Mouse (Mus musculus) liver, embryonic 14.5 days (tissue): Measurements from ENCODE around the gene Banp. TPM values are rescaled to one million over a fixed set of nuclear protein-coding genes. Genes with fewer than 3 reads are reported as not detected.

ENCODE experiments used
- ATAC-seq: fragments of 200-750 bp; cut with Nextera tagmentation; 2 replicates; pipeline ENCODE4 v1.8.0; 2017; ENCODE audit warnings: moderate number of reproducible peaks, mild to moderate bottlenecking, moderate library complexity; ENCODE audit not compliant: insufficient read depth
- DNase-seq, 3 experiments: peaks; one replicate each; pipeline ENCODE4 v3.0.0-alpha.2; 2012 to 2013; ENCODE audit warnings: low read depth in 3 of 3, low spot score in 3 of 3
- H3K27ac ChIP-seq: fragments of 300-500 bp; sonication (generic); 2 replicates; pipeline ENCODE4 v1.5.1; 2014; ENCODE audit warnings: moderate library complexity, mild to moderate bottlenecking, control low read depth, inconsistent platforms
- H3K27me3 ChIP-seq: fragments of 300-500 bp; sonication (generic); 2 replicates; pipeline ENCODE4 v1.6.1; 2014; ENCODE audit warnings: mild to moderate bottlenecking, low read length, moderate library complexity; ENCODE audit not compliant: control insufficient read depth, insufficient read depth
- H3K36me3 ChIP-seq: fragments of 300-500 bp; sonication (generic); replicated peaks from 2 replicates; pipeline ENCODE4 v1.6.1; 2014; ENCODE audit warnings: low read depth; ENCODE audit not compliant: control insufficient read depth, insufficient read depth
- H3K4me1 ChIP-seq, 2 experiments: fragments of 200-500 bp in 1 of 2; fragments of 300-500 bp in 1 of 2; sonication (generic) in 1 of 2; replicated peaks; 2 replicates each; pipeline ENCODE4 v1.6.1; 2012 to 2014; ENCODE audit warnings: antibody characterized with exemption in 1 of 2, inconsistent platforms in 1 of 2, low read length in 1 of 2; ENCODE audit not compliant: control insufficient read depth in 2 of 2, insufficient read depth in 2 of 2
- H3K4me2 ChIP-seq: fragments of 300-500 bp; sonication (generic); 2 replicates; pipeline ENCODE4 v1.6.1; 2014; ENCODE audit warnings: low read depth, mild to moderate bottlenecking, control low read depth, moderate library complexity
- H3K4me3 ChIP-seq, 2 experiments: fragments of 200-500 bp in 1 of 2; fragments of 300-500 bp in 1 of 2; sonication (generic) in 1 of 2; 2 replicates each; pipeline ENCODE4 v1.5.1; 2012 to 2014; ENCODE audit warnings: low read depth in 2 of 2, low read length in 2 of 2, mild to moderate bottlenecking in 2 of 2, control low read depth in 1 of 2, inconsistent platforms in 1 of 2, moderate library complexity in 1 of 2; ENCODE audit not compliant: insufficient read depth in 1 of 2
- H3K9ac ChIP-seq: fragments of 300-500 bp; sonication (generic); replicated peaks from 2 replicates; pipeline ENCODE4 v1.6.1; 2014; ENCODE audit warnings: mild to moderate bottlenecking, control low read depth, moderate library complexity
- H3K9me3 ChIP-seq: fragments of 300-500 bp; sonication (generic); 2 replicates; pipeline ENCODE4 v1.6.1; 2016; ENCODE audit warnings: low read length, mixed read lengths; ENCODE audit not compliant: control insufficient read depth
- CTCF ChIP-seq: IDR thresholded peaks from 2 replicates; pipeline ENCODE4 v1.5.1; 2016; ENCODE audit warnings: antibody characterized with exemption, low read depth, control low read depth
- EP300 ChIP-seq: IDR thresholded peaks from 2 replicates; pipeline ENCODE4 v1.6.1; 2016; ENCODE audit warnings: antibody characterized with exemption, low read depth
- WGBS: fragments of 180-500 bp; shearing (Covaris S2); extraction: QIAGEN DNeasy Blood & Tissue Kit; methylation state at CpG from one replicate; pipeline ENCODE4 v1.1.7; 2014; ENCODE audit not compliant: insufficient replicate concordance; 5-methylcytosine and 5-hydroxymethylcytosine counted together
- polyA plus RNA-seq, 2 experiments: library from polyadenylated mRNA; depleted of rRNA in 1 of 2; stranded (reverse) in 1 of 2; unstranded in 1 of 2; fragments of >200 nt; fragmentation: Nextera tagmentation in 1 of 2; extraction: Ambion mirVana in 1 of 2; gene quantifications; 2 replicates each; pipeline versions ENCODE4 v1.2.1 to v1.2.3; 2012 to 2014

Gene Banp
- polyA plus RNA-seq, 2 experiments, result 13.6 to 20.8 TPM

DNA sequence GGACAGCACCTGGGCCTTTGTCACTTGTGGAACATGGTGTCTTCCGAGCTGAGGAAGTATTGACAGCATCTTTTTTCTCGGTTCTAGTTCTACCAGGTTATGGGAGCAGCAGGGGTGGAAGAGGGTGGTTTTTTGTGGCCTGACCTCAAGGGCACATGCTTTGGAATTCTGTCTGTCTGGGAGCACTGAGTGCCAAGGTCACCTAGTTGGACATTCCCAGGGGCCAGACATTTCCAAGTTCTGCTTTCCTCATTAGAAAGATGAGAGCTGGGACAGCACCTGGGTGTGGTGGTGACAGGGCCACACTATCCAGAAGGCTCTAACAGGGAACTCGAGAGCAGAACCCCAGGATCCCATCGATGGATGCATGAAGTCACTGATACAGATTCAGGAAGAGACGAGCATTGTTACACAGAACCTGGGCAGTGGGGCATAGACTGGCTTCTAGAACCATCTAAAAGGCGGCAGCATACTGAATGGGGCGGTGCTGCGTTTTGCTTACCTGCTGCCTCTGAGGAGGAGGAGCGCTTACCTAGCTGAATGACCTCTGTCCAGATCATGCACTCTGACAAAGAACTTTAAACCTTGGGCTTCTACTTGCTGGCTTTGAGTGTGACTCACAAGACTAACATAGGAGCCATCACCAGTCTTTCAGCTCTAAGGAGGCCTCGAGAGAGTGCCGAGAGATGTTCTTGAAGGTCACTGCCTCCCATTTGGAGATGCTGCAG, 31.4 kb downstream of the Banp start:
- Histone ChIP-seq H3K36me3 (peaks cover 12% of the 10 kb centered on the region), H3K4me2 (no peak overlapping the region), H3K9ac (no peak overlapping the region), H3K4me3 (no peak overlapping the region), H3K27ac (no peak overlapping the region), H3K4me1 (no peaks in the 10 kb centered on the region), H3K27me3 (no peaks in the 10 kb centered on the region), H3K9me3 (no peaks in the 10 kb centered on the region)
- ATAC-seq, result no peak
- no peak for DNase-seq
- 82% methylated on average over 11 of the region's 11 CpGs for WGBS
- TF ChIP-seq CTCF (no peak), EP300 (no peak)

DNA sequence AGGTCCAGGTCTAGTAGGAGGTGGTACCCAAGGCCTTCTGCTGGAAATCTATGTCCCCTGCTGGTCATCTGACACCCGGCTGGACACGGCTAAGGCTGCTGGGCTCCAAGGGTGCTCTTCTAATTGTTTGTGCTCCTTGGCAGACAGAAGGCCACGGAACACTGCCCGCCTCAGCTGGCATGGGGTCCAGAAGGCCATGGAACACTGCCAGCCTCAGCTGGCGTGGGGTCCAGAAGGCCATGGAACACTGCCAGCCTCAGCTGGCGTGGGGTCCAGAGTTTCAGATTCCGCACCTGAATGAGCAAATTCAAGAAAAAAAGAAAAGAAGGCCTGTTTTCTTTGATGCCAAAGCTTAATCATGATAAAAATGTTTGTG, 32.0 kb downstream of the Banp start:
- TF ChIP-seq EP300 (no peak), CTCF (no peak)
- no peaks in the 10 kb centered on the region for H3K9me3 ChIP-seq
- no peaks in the 10 kb centered on the region for H3K4me1 ChIP-seq
- H3K4me2 ChIP-seq, result no peak overlapping the region
- no peaks in the 10 kb centered on the region for H3K27me3 ChIP-seq
- no peak for ATAC-seq
- H3K36me3 ChIP-seq, result peaks cover 9% of the 10 kb centered on the region
- H3K4me3 ChIP-seq, result no peak overlapping the region
- 87% methylated on average over 7 of the region's 7 CpGs for WGBS
- H3K27ac ChIP-seq, result no peak overlapping the region
- no peak overlapping the region for H3K9ac ChIP-seq
- DNase-seq, result no peak

DNA sequence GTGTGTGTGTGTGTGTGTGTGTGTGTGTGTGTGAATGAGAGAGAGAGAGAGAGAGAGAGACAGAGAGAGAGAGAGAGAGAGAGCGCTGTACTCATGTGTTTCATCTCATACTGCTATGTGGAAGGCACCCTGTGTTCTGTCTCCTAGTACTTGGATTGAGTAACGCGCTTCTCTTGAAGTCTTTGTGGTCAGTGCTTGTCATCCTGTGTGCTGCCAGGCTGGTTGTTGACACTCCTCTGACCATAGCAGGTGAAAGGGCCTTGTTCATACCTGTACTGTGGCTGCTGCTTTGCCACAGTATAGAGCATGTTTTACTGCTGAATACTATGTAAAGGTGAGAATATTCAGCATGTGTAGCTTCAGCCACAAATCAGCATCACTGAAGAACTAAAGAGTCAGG, 36.1 kb downstream of the Banp start:
- no peak for ATAC-seq
- Histone ChIP-seq H3K4me2 (no peak overlapping the region), H3K9me3 (no peaks in the 10 kb centered on the region), H3K4me3 (no peak overlapping the region), H3K4me1 (no peaks in the 10 kb centered on the region), H3K36me3 (no peaks in the 10 kb centered on the region; the same call in none of the 2 replicates), H3K27me3 (no peaks in the 10 kb centered on the region), H3K27ac (no peak overlapping the region), H3K9ac (no peak overlapping the region)
- WGBS, result 94% methylated on average over 3 of the region's 3 CpGs
- no peak for DNase-seq
- TF ChIP-seq EP300 (no peak), CTCF (no peak)

DNA sequence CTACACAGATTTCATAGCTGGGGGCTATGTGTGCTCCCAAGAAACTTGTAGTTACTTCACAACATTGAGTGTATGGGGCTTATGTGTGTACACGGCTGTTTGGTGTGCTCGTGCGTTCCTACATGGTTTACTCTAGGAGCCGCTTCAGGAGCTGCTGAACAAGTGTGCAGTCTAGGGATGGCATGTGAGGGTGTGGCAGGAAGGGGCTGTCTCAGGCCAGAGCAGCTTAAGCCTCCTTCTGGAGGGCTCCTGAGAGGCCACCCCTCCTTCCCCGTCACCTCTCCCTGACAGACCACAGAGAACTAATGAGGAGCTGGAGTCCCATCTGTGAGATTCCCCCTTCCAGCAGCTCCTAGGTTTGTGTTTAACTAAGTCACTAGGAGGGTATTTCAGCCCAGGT, 38.3 kb downstream of the Banp start:
- ATAC-seq (no peak), DNase-seq (no peak)
- no peaks in the 10 kb centered on the region for H3K9me3 ChIP-seq
- TF ChIP-seq CTCF (no peak), EP300 (no peak)
- WGBS, result 76% methylated on average over 5 of the region's 5 CpGs
- no peak overlapping the region for H3K4me2 ChIP-seq
- H3K27me3 ChIP-seq, result no peaks in the 10 kb centered on the region
- H3K4me1 ChIP-seq, result no peaks in the 10 kb centered on the region
- H3K4me3 ChIP-seq, result no peak overlapping the region
- no peaks in the 10 kb centered on the region; the same call in 1 of the 2 replicates for H3K36me3 ChIP-seq
- H3K9ac ChIP-seq, result no peak overlapping the region
- no peak overlapping the region for H3K27ac ChIP-seq

DNA sequence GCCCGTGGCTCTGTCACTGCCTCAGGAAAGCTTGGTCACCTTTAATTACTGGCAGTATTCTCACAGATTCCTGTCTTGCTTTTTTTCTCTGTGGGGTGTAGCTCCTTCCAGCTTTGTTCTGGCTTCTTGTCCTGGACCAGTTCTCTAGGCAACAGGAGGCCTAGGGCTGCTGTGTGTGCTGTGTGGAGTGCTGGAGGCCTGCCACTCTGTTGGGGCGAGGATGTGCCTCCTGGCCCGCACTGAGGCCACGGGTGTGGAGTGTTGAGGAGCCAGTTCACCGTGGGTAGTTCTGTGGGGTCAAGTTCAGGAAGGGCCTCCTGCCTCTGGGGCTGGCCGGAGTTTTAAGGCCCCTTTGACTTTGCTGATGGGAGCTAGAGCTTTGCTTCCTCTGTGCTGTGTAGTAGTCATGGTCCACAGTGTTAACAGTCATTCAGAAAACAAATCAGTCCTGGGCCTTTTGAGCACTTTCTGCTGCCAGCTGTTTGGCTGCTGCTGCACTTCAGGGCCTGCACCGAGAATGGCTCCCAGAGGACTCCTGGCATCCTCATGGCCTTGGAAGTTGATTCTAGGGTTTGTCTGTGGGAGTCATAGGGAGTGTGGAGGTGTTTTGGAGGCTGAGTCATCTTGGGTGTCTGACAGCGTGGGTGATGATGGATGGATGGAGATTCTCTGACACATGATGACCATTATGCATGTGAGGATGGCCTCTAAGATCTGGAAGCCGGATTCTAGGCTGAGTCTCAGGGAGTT, 41.1 kb downstream of the Banp start:
- Histone ChIP-seq H3K9me3 (no peaks in the 10 kb centered on the region), H3K4me2 (no peak overlapping the region), H3K36me3 (no peaks in the 10 kb centered on the region; the same call in 1 of the 2 replicates), H3K27me3 (no peaks in the 10 kb centered on the region), H3K4me1 (no peaks in the 10 kb centered on the region), H3K27ac (no peak overlapping the region), H3K4me3 (no peak overlapping the region), H3K9ac (no peak overlapping the region)
- 84% methylated on average over 9 of the region's 9 CpGs for WGBS
- ATAC-seq, result no peak
- DNase-seq, result no peak
- TF ChIP-seq EP300, result no peak
- no peak for TF ChIP-seq CTCF
